Mouse (Mus musculus) neural tube, embryonic 11.5 days (tissue): ENCODE results near the gene Chst12. TPM values are rescaled to one million over a fixed set of nuclear protein-coding genes. Genes with fewer than 3 reads are reported as not detected.

Experiments
- ATAC-seq: fragments of 200-750 bp; cut with Nextera tagmentation; 2 replicates; pipeline ENCODE4 v1.8.0; 2017; ENCODE audit warnings: moderate number of reproducible peaks, mild to moderate bottlenecking, moderate TSS enrichment, moderate library complexity; ENCODE audit not compliant: insufficient read depth, low FRiP score, low TSS enrichment
- DNase-seq: peaks from one replicate; pipeline ENCODE4 v3.0.0-alpha.2; 2015; ENCODE audit warnings: low spot score
- H3K27ac ChIP-seq: fragments of 300-500 bp; sonication (generic); 2 replicates; pipeline ENCODE4 v1.5.1; 2014; ENCODE audit warnings: low read depth, mild to moderate bottlenecking, low read length
- H3K27me3 ChIP-seq: fragments of 300-500 bp; sonication (generic); 2 replicates; pipeline ENCODE4 v1.6.1; 2014; ENCODE audit warnings: mild to moderate bottlenecking, low read length, mixed read lengths; ENCODE audit not compliant: control insufficient read depth, insufficient read depth
- H3K36me3 ChIP-seq: fragments of 300-500 bp; sonication (generic); 2 replicates; pipeline ENCODE4 v1.6.1; 2014; ENCODE audit warnings: mild to moderate bottlenecking, low read length, moderate library complexity, mixed read lengths; ENCODE audit not compliant: control insufficient read depth, insufficient read depth
- H3K4me1 ChIP-seq: fragments of 300-500 bp; sonication (generic); 2 replicates; pipeline ENCODE4 v1.6.1; 2014; ENCODE audit warnings: low read length, mixed read lengths; ENCODE audit not compliant: control insufficient read depth, insufficient read depth
- H3K4me2 ChIP-seq: fragments of 300-500 bp; sonication (generic); 2 replicates; pipeline ENCODE4 v1.6.1; 2014; ENCODE audit warnings: low read depth, mild to moderate bottlenecking, moderate library complexity
- H3K4me3 ChIP-seq: fragments of 300-500 bp; sonication (generic); 2 replicates; pipeline ENCODE4 v1.5.1; 2014; ENCODE audit warnings: low read depth, low read length
- H3K9ac ChIP-seq: fragments of 300-500 bp; sonication (generic); 2 replicates; pipeline ENCODE4 v1.6.1; 2014; ENCODE audit warnings: mild to moderate bottlenecking, low read length
- H3K9me3 ChIP-seq: fragments of 300-500 bp; sonication (generic); 2 replicates; pipeline ENCODE4 v1.6.1; 2016; ENCODE audit warnings: low read length; ENCODE audit not compliant: control insufficient read depth
- WGBS: fragments of 180-500 bp; shearing (Covaris S2); extraction: QIAGEN DNeasy Blood & Tissue Kit; methylation state at CpG from one replicate; pipeline ENCODE4 v1.1.7; 2014; 5-methylcytosine and 5-hydroxymethylcytosine counted together
- polyA plus RNA-seq: library from polyadenylated mRNA; unstranded; fragments of >200 nt; fragmentation: Nextera tagmentation; extraction: Ambion mirVana; gene quantifications from 2 replicates; pipeline ENCODE4 v1.2.1, GENCODE M21; 2014

The Chst12 gene
- polyA plus RNA-seq, 1 experiment from 2014 or later: 15.5 TPM

GRCm38 (mm10) chr5:140510012-140511000, 5.0 kb downstream of the Chst12 start:
- no peak overlapping the region for H3K4me3 ChIP-seq
- H3K9me3 ChIP-seq: no peaks in the 10 kb centered on the region
- H3K27ac ChIP-seq: no peak overlapping the region
- WGBS: 54% methylated on average over 27 of the region's 27 CpGs
- no peak overlapping the region for H3K9ac ChIP-seq
- DNase-seq: no peak
- no peak overlapping the region for H3K4me2 ChIP-seq
- peaks cover 10% of the 10 kb centered on the region for H3K4me1 ChIP-seq
- no peaks in the 10 kb centered on the region for H3K27me3 ChIP-seq
- H3K36me3 ChIP-seq: no peaks in the 10 kb centered on the region
- ATAC-seq: no peak

- Histone ChIP-seq H3K4me2 (no peak overlapping the region), H3K27ac (no peak overlapping the region)
- no peak for ATAC-seq
Measured at GRCm38 (mm10) chr5:140513921-140514320, 8.6 kb downstream of the Chst12 start.

GRCm38 (mm10) chr5:140514799-140515486, 9.6 kb downstream of the Chst12 start:
- H3K9me3 ChIP-seq: no peaks in the 10 kb centered on the region
- WGBS: 51% methylated on average over 7 of the region's 7 CpGs
- no peak overlapping the region for H3K4me3 ChIP-seq
- H3K9ac ChIP-seq: no peak overlapping the region
- no peak overlapping the region for H3K4me2 ChIP-seq
- H3K36me3 ChIP-seq: no peaks in the 10 kb centered on the region
- no peaks in the 10 kb centered on the region for H3K27me3 ChIP-seq
- H3K4me1 ChIP-seq: no peaks in the 10 kb centered on the region; the same call in 1 of the 2 replicates
- DNase-seq (no peak), ATAC-seq (no peak)
- H3K27ac ChIP-seq: no peak overlapping the region

More at GRCm38 (mm10) chr5:140513921-140514320, 8.6 kb downstream of the Chst12 start:
- 74% methylated on average over 8 of the region's 8 CpGs for WGBS
- no peak for DNase-seq
- peaks cover 4% of the 10 kb centered on the region; the same call in 1 of the 2 replicates for H3K4me1 ChIP-seq
- H3K36me3 ChIP-seq: no peaks in the 10 kb centered on the region
- H3K9me3 ChIP-seq: no peaks in the 10 kb centered on the region
- no peak overlapping the region for H3K9ac ChIP-seq
- H3K27me3 ChIP-seq: no peaks in the 10 kb centered on the region
- H3K4me3 ChIP-seq: no peak overlapping the region

GRCm38 (mm10) chr5:140517159-140517920, 12.0 kb downstream of the Chst12 start:
- no peak overlapping the region for H3K27ac ChIP-seq
- H3K27me3 ChIP-seq: no peaks in the 10 kb centered on the region
- H3K4me3 ChIP-seq: no peak overlapping the region
- no peak overlapping the region for H3K9ac ChIP-seq
- H3K36me3 ChIP-seq: no peaks in the 10 kb centered on the region
- no peak overlapping the region for H3K4me2 ChIP-seq
- 89% methylated on average over 21 of the region's 21 CpGs for WGBS
- DNase-seq: no peak
- H3K9me3 ChIP-seq: no peaks in the 10 kb centered on the region
- H3K4me1 ChIP-seq: no peaks in the 10 kb centered on the region; the same call in 1 of the 2 replicates
- no peak for ATAC-seq

GRCm38 (mm10) chr5:140517921-140518230, 12.5 kb downstream of the Chst12 start:
- no peaks in the 10 kb centered on the region for H3K27me3 ChIP-seq
- DNase-seq (no peak), ATAC-seq (no peak)

GRCm38 (mm10) chr5:140521196-140521595, 15.8 kb downstream of the Chst12 start:
- ATAC-seq (no peak), DNase-seq (no peak)
- Histone ChIP-seq H3K4me3 (no peak overlapping the region), H3K36me3 (peaks cover 3% of the 10 kb centered on the region; the same call in 1 of the 2 replicates), H3K9me3 (no peaks in the 10 kb centered on the region), H3K4me1 (no peaks in the 10 kb centered on the region), H3K9ac (no peak overlapping the region), H3K27me3 (no peaks in the 10 kb centered on the region), H3K27ac (no peak overlapping the region), H3K4me2 (no peak overlapping the region)
- WGBS: 79% methylated on average over 1 of the region's 1 CpGs

More at GRCm38 (mm10) chr5:140517921-140518230, 12.5 kb downstream of the Chst12 start:
- H3K9me3 ChIP-seq: no peaks in the 10 kb centered on the region
- H3K4me3 ChIP-seq: no peak overlapping the region
- no peak overlapping the region for H3K27ac ChIP-seq
- H3K36me3 ChIP-seq: no peaks in the 10 kb centered on the region
- 92% methylated on average over 4 of the region's 4 CpGs for WGBS
- no peak overlapping the region for H3K4me2 ChIP-seq
- H3K9ac ChIP-seq: no peak overlapping the region
- H3K4me1 ChIP-seq: no peaks in the 10 kb centered on the region; the same call in 1 of the 2 replicates

- H3K9me3 ChIP-seq: no peaks in the 10 kb centered on the region
- H3K9ac ChIP-seq: no peak overlapping the region
- H3K36me3 ChIP-seq: peaks cover 4% of the 10 kb centered on the region; the same call in 1 of the 2 replicates
- DNase-seq (no peak), ATAC-seq (no peak)
- no peak overlapping the region for H3K27ac ChIP-seq
- H3K27me3 ChIP-seq: no peaks in the 10 kb centered on the region
- no peaks in the 10 kb centered on the region for H3K4me1 ChIP-seq
- no peak overlapping the region for H3K4me2 ChIP-seq
- H3K4me3 ChIP-seq: no peak overlapping the region
- WGBS: 85% methylated on average over 2 of the region's 2 CpGs
Measured at GRCm38 (mm10) chr5:140526754-140527153, 21.4 kb downstream of the Chst12 start.

GRCm38 (mm10) chr5:140538111-140538683, 32.8 kb downstream of the Chst12 start:
- no peaks in the 10 kb centered on the region for H3K9me3 ChIP-seq
- no peak overlapping the region for H3K27ac ChIP-seq
- no peak overlapping the region for H3K4me2 ChIP-seq
- WGBS: 53% methylated on average over 13 of the region's 13 CpGs
- no peaks in the 10 kb centered on the region for H3K36me3 ChIP-seq
- peak; percentile 28 for DNase-seq
- H3K4me3 ChIP-seq: no peak overlapping the region
- no peak for ATAC-seq
- H3K4me1 ChIP-seq: no peaks in the 10 kb centered on the region
- H3K27me3 ChIP-seq: no peaks in the 10 kb centered on the region
- no peak overlapping the region for H3K9ac ChIP-seq
